Mouse (Mus musculus): ENCODE data around the gene Olfr1396.

DNA sequence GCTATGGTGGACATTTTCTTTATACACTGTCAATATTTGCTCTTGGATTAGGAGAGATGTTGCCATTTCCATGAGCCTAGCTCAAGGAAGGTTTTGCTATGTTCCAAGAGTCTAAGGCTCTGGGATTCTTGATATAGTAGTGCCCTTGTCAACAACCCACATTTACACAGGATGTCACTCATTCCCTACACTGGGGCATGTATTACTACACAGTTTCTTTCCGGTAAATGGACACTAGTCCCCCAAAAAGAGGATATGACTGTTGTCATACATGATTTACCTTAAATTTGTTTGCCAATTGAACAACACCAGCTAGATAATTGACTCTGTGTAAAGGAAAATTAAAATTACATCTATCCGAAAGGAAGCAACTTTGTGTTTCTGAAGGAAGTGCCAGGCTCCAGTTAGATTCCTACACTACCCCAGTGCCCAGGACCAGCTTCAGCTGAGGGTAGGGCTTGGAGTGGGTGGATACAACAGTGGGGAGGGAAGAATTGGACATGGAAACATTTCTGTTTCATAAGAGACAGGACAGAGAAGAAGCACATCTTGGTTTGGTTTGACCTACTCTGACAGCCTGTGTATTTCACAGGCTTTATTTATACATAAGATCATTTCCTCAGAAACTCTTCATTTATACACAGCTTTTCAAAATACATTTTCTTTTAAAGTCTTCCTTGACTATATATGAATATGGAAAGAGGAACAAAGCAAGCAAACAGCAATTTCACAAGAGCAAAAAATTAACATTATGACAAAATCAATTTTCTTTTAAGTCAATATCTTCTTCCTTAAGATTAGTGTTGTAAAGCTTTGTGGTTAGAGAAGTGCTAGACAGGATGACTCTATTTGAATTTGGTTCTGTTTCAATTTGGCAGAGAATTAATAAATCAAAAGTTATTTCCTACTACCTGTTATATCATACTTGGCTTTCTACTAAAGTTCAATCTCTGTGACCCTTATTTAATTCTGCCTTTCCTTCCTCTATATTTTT lies 42.4 kb upstream of the Olfr1396 start:
- TF ChIP-seq CTCF (IDR thresholded peaks at IDR 0.05; ENCODE audit: control insufficient read depth, insufficient read depth, insufficient read length) (no peak), MYOG (IDR thresholded peaks at IDR 0.05; ENCODE audit: control insufficient read depth, extremely low read depth, insufficient read length) (no peak), USF1 (IDR thresholded peaks at IDR 0.05; ENCODE audit: low read depth) (no peak), MAX (IDR thresholded peaks at IDR 0.05) (no peak)
